Mouse (Mus musculus) intestine, embryonic 16.5 days (tissue): Measurements from ENCODE around the gene Ppp2r3d. TPM values are rescaled to one million over a fixed set of nuclear protein-coding genes. Genes with fewer than 3 reads are reported as not detected.

Experiments used
- ATAC-seq: fragments of 200-750 bp; cut with Nextera tagmentation; 2 replicates; pipeline ENCODE4 v1.8.0; 2017; ENCODE audit warnings: moderate TSS enrichment, moderate library complexity
- H3K27ac ChIP-seq: fragments of 300-500 bp; sonication (generic); 2 replicates; pipeline ENCODE4 v1.5.1; 2014; ENCODE audit warnings: mild to moderate bottlenecking, low read length
- H3K27me3 ChIP-seq: fragments of 300-500 bp; sonication (generic); replicated peaks from 2 replicates; pipeline ENCODE4 v1.6.1; 2014; ENCODE audit warnings: low read length, control low read depth, mixed read lengths; ENCODE audit not compliant: control insufficient read depth, insufficient read depth
- H3K36me3 ChIP-seq: fragments of 300-500 bp; sonication (generic); 2 replicates; pipeline ENCODE4 v1.6.1; 2014; ENCODE audit warnings: low read length, control low read depth; ENCODE audit not compliant: control insufficient read depth, insufficient read depth
- H3K4me1 ChIP-seq: fragments of 300-500 bp; sonication (generic); 2 replicates; pipeline ENCODE4 v1.6.1; 2014; ENCODE audit warnings: low read length, control low read depth, mixed read lengths; ENCODE audit not compliant: control insufficient read depth, insufficient read depth
- H3K4me2 ChIP-seq: fragments of 300-500 bp; sonication (generic); 2 replicates; pipeline ENCODE4 v1.6.1; 2014; ENCODE audit warnings: low read depth, low read length, control low read depth
- H3K4me3 ChIP-seq: fragments of 300-500 bp; sonication (generic); 2 replicates; pipeline ENCODE4 v1.5.1; 2014; ENCODE audit warnings: mild to moderate bottlenecking, low read length
- H3K9ac ChIP-seq: fragments of 300-500 bp; sonication (generic); 2 replicates; pipeline ENCODE4 v1.6.1; 2014; ENCODE audit warnings: low read depth, low read length
- H3K9me3 ChIP-seq: fragments of 300-500 bp; sonication (generic); 2 replicates; pipeline ENCODE4 v1.6.1; 2016; ENCODE audit warnings: low read length, control low read depth; ENCODE audit not compliant: control insufficient read depth
- WGBS: fragments of 180-500 bp; shearing (Covaris S2); extraction: QIAGEN DNeasy Blood & Tissue Kit; methylation state at CpG from one replicate; pipeline ENCODE4 v1.1.7; 2014; 5-methylcytosine and 5-hydroxymethylcytosine counted together
- polyA plus RNA-seq: library from polyadenylated mRNA; unstranded; fragments of >200 nt; fragmentation: Nextera tagmentation; extraction: Ambion mirVana; gene quantifications from 2 replicates; pipeline ENCODE4 v1.2.1, GENCODE M21; 2015

The Ppp2r3d gene
- polyA plus RNA-seq, 1 experiment from 2014 or later = 138 TPM

- H3K27ac ChIP-seq = peak overlapping the region; percentile 48; the same call in 1 of the 2 replicates
- peaks cover 29% of the 10 kb centered on the region for H3K9me3 ChIP-seq
- peak; percentile 89 for ATAC-seq
- H3K27me3 ChIP-seq = no peaks in the 10 kb centered on the region
- peak overlapping the region; percentile 32 for H3K4me3 ChIP-seq
- no peaks in the 10 kb centered on the region for H3K4me1 ChIP-seq
- peaks cover 35% of the 10 kb centered on the region for H3K36me3 ChIP-seq
- H3K4me2 ChIP-seq = no peak overlapping the region
- 90% methylated on average over 29 of the region's 29 CpGs for WGBS
- H3K9ac ChIP-seq = peak overlapping the region; percentile 33; the same call in 1 of the 2 replicates
Measured at GRCm38 (mm10) chr9:124439848-124440723, 36.6 kb downstream of the Ppp2r3d start.

GRCm38 (mm10) chr9:124439403-124439847, 37.3 kb downstream of the Ppp2r3d start:
- no peak overlapping the region for H3K9ac ChIP-seq
- WGBS = 92% methylated on average over 13 of the region's 13 CpGs
- ATAC-seq = peak; percentile 52
- no peak overlapping the region for H3K4me2 ChIP-seq
- peaks cover 35% of the 10 kb centered on the region for H3K36me3 ChIP-seq
- H3K4me1 ChIP-seq = no peaks in the 10 kb centered on the region
- no peak overlapping the region for H3K27ac ChIP-seq
- H3K9me3 ChIP-seq = peaks cover 29% of the 10 kb centered on the region
- no peak overlapping the region for H3K4me3 ChIP-seq
- no peaks in the 10 kb centered on the region for H3K27me3 ChIP-seq

GRCm38 (mm10) chr9:124438686-124439346, 37.9 kb downstream of the Ppp2r3d start:
- peak; percentile 25; the same call in 1 of the 2 replicates for ATAC-seq
- WGBS = 97% methylated on average over 22 of the region's 22 CpGs
- peaks cover 35% of the 10 kb centered on the region for H3K36me3 ChIP-seq

GRCm38 (mm10) chr9:124425411-124425885, 51.2 kb downstream of the Ppp2r3d start:
- Histone ChIP-seq H3K4me1 (no peaks in the 10 kb centered on the region), H3K9ac (peak overlapping the region; percentile 81), H3K4me2 (peak overlapping the region; percentile 55), H3K9me3 (no peaks in the 10 kb centered on the region), H3K27me3 (no peaks in the 10 kb centered on the region), H3K27ac (peak overlapping the region; percentile 99), H3K4me3 (peak overlapping the region; percentile 72), H3K36me3 (no peaks in the 10 kb centered on the region)
- WGBS = under 1% methylated on average over 47 of the region's 47 CpGs
- ATAC-seq = peak; percentile 22

More at GRCm38 (mm10) chr9:124438686-124439346, 37.9 kb downstream of the Ppp2r3d start:
- H3K4me1 ChIP-seq = no peaks in the 10 kb centered on the region
- no peaks in the 10 kb centered on the region for H3K27me3 ChIP-seq
- no peak overlapping the region for H3K27ac ChIP-seq
- peaks cover 29% of the 10 kb centered on the region for H3K9me3 ChIP-seq
- no peak overlapping the region for H3K9ac ChIP-seq
- H3K4me2 ChIP-seq = no peak overlapping the region
- no peak overlapping the region for H3K4me3 ChIP-seq

- Histone ChIP-seq H3K27ac (peak overlapping the region; percentile 99), H3K4me1 (no peaks in the 10 kb centered on the region), H3K27me3 (no peaks in the 10 kb centered on the region), H3K36me3 (no peaks in the 10 kb centered on the region), H3K9me3 (no peaks in the 10 kb centered on the region), H3K9ac (peak overlapping the region; percentile 81), H3K4me3 (peak overlapping the region; percentile 72), H3K4me2 (peak overlapping the region; percentile 55)
- under 1% methylated on average over 48 of the region's 48 CpGs for WGBS
- peak; percentile 61 for ATAC-seq
Measured at GRCm38 (mm10) chr9:124424542-124425410, 51.9 kb downstream of the Ppp2r3d start.

- no peaks in the 10 kb centered on the region for H3K27me3 ChIP-seq
- peak; percentile 20; the same call in 1 of the 2 replicates for ATAC-seq
- H3K9ac ChIP-seq = peak overlapping the region; percentile 81
- under 1% methylated on average over 27 of the region's 27 CpGs for WGBS
- peak overlapping the region; percentile 99 for H3K27ac ChIP-seq
- H3K9me3 ChIP-seq = no peaks in the 10 kb centered on the region
- no peaks in the 10 kb centered on the region for H3K36me3 ChIP-seq
- H3K4me1 ChIP-seq = no peaks in the 10 kb centered on the region
- H3K4me2 ChIP-seq = peak overlapping the region; percentile 55
- peak overlapping the region; percentile 72 for H3K4me3 ChIP-seq
Measured at GRCm38 (mm10) chr9:124424292-124424541, 52.5 kb downstream of the Ppp2r3d start.

- WGBS = under 1% methylated on average over 74 of the region's 74 CpGs
Measured at GRCm38 (mm10) chr9:124423552-124424291, 53.0 kb downstream of the Ppp2r3d start.

GRCm38 (mm10) chr9:124422900-124423551, 53.7 kb downstream of the Ppp2r3d start:
- Histone ChIP-seq H3K9me3 (no peaks in the 10 kb centered on the region), H3K27me3 (no peaks in the 10 kb centered on the region), H3K9ac (peak overlapping the region; percentile 75), H3K4me1 (no peaks in the 10 kb centered on the region), H3K27ac (peak overlapping the region; percentile 99), H3K4me3 (peak overlapping the region; percentile 72), H3K36me3 (no peaks in the 10 kb centered on the region), H3K4me2 (peak overlapping the region; percentile 81)
- peak; percentile 78 for ATAC-seq
- WGBS = under 1% methylated on average over 51 of the region's 59 CpGs

More at GRCm38 (mm10) chr9:124423552-124424291, 53.0 kb downstream of the Ppp2r3d start:
- peak overlapping the region; percentile 81 for H3K4me2 ChIP-seq
- H3K36me3 ChIP-seq = no peaks in the 10 kb centered on the region
- peak overlapping the region; percentile 99 for H3K27ac ChIP-seq
- no peaks in the 10 kb centered on the region for H3K4me1 ChIP-seq
- peak overlapping the region; percentile 72 for H3K4me3 ChIP-seq
- peak overlapping the region; percentile 81 for H3K9ac ChIP-seq
- peak; percentile 78 for ATAC-seq
- H3K9me3 ChIP-seq = no peaks in the 10 kb centered on the region
- no peaks in the 10 kb centered on the region for H3K27me3 ChIP-seq
